Mouse (Mus musculus) NIH3T3 (cell line): ENCODE data around the gene Ccdc69.
A peak's percentile ranks its signal among the peaks of the same experiment; 100 is the strongest.

Experiments
- DNase-seq: peaks from one replicate; pipeline ENCODE4 v3.0.0-alpha.2; 2012; ENCODE audit warnings: low read depth

Gene Ccdc69

GRCm38 (mm10) chr11:55036601-55037000, 41.3 kb downstream of the Ccdc69 start:
- no peak for DNase-seq

DNA sequence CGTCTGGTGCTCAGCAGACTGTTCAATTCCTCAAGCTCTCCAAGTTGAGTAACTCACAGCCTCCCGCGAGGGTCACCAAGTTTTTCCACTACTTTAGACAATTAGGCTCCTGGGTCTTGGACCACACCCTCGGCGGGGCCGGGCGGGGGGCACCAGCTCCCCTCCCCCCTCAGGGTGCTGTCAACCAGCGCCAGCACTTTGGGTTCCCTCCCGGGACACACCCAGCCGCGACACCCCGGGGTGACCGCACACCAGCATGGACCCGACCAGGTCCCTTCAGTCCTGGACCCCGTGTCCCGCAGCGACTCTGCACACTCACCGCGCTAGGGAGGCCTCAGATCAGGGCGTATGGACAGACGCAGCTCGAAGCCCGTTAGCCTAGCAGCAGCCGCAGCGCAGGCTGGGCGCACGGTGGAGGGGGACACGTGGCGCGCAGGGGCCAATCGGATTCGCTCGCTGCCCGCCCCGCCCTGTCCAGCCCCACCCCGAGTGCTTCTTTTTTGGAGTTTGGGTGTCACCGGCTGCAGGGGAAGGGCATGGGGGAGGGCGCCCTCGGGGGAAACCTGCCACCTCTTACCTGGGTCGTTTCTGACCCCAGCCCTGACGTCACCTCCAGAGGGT, 44.8 kb downstream of the Ccdc69 start, which contains the start of gene Anxa6:
Gene Anxa6, minus strand, starts transcription at position 406 of the 621 bp plus-strand sequence.
- peak; percentile 92 for DNase-seq

GRCm38 (mm10) chr11:55032286-55032685, 45.6 kb downstream of the Ccdc69 start:
- peak; percentile 36 for DNase-seq

DNA sequence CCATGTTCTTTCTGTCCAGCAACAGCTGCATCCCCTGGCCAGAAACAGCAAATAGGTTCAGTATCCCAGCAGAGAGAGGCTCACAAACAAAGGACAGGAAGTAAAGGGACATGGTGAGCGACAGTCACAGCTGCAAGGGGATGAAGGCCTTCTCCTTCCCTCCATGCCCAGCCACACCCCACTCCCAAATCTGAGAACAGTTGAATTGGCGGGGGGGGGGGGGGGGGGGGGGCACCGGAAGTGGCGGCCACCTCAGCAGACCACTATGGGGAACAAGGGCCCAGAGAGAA, 46.0 kb downstream of the Ccdc69 start:
- DNase-seq = no peak

GRCm38 (mm10) chr11:55031211-55031990, 46.5 kb downstream of the Ccdc69 start:
- peak; percentile 56 for DNase-seq

- no peak for DNase-seq
Observed at GRCm38 (mm10) chr11:55028509-55028908, 49.4 kb downstream of the Ccdc69 start.

- peak; percentile 79 for DNase-seq
Observed at GRCm38 (mm10) chr11:55027204-55027855, 50.6 kb downstream of the Ccdc69 start.

DNA sequence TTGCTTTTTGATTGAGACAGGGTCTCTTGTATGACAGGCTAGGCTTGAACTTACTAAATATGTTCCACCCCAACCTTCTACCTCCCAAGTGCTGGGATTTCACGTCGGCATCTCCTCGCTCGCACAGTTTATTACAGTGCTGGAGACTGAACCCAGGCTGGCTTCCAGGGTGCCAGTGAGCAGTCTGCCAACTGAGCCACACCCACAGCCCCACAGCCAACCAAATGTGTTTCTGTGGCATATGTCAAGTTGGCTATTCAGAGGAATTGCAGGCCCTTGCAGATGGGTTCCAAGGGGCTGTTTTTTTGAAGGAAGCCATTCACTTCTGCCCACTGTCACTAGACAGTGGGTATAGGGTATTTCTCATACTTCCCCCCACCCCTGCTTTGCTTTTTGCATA, 52.0 kb downstream of the Ccdc69 start:
- DNase-seq = no peak

DNA sequence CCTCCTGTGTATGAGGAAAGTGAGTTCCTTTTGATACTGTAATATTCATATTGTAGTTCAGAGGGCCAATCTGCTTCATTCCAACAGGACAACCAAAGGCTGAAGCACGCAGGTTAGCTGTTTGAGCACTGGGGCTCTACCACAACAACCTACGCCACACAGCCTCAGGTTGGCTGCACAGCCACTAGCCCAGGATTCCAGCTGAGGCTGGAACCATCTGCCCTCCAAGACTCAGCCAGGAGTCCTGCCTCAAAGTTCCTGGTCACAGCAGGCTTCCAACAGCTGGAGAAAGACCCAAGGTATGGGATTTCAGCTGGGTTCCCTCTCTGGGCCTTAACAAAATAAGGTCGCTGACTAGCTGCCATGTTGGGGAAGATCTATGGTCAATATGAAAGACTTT, 54.3 kb downstream of the Ccdc69 start:
- no peak for DNase-seq

GRCm38 (mm10) chr11:55023049-55023564, 54.8 kb downstream of the Ccdc69 start:
- peak; percentile 93 for DNase-seq

DNA sequence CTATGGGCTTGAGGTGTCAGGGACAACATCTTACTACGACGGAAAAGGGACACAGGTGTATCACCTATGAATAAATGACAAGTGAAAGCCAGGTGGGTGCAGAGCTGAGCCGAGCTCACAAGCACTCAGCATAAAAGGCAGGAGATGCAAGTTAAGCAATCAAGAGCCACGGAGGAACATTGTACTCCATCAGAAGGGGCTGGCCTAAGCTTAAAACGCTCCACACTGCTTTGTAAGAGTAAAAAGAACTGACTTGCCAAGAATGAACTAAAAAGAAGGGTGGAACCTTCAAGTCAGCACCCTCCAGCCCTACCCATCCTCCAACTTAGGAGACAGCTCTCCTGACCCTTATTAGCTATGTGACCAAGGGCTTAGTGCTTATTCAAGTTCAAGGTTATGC, 55.4 kb downstream of the Ccdc69 start:
- DNase-seq = no peak

GRCm38 (mm10) chr11:55021859-55022258, 56.1 kb downstream of the Ccdc69 start:
- DNase-seq = peak; percentile 62

DNA sequence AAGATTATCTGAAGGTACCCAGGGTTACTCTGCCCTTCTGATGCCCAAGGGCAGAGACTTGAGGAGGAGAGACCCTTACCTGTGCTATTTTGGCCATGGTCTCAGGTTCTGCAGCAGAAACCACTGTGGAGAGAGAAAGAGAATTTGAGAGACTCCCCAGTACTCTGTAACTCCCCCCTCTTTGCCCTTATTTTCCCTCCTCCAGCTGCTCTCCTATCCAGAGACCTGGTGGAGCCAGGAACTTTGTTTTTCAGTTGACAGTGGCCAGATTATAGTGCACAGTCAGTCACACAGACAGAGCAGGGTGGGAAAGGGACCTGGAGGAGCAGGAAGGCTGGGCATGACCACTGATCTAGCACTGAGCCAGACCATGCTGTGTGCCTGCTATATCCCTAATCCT, 56.5 kb downstream of the Ccdc69 start:
- no peak for DNase-seq

DNA sequence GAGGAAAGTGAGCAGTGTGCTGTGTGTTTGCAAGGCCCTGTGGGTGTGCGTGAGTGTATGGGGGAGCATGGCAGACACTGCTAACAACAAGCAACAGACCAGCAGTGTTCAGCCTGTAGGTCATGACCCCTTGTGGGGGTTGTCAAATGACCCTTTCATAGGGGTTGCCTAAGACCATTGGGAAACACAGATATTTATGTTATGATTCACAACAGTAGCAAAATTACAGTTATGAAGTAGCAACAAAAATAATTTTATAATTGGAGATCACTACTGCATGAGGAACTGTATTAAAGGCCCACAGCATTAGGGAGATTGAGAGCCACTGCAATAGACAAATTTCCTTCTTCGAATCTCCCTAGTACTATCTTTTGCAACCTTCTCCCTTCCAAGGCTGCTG, 58.2 kb downstream of the Ccdc69 start:
- DNase-seq = no peak

GRCm38 (mm10) chr11:55018034-55018433, 59.9 kb downstream of the Ccdc69 start:
- DNase-seq = no peak

GRCm38 (mm10) chr11:55017201-55017600, 60.7 kb downstream of the Ccdc69 start:
- DNase-seq = no peak

GRCm38 (mm10) chr11:55016758-55017157, 61.2 kb downstream of the Ccdc69 start:
- DNase-seq = peak; percentile 74

GRCm38 (mm10) chr11:55015831-55016241, 62.1 kb downstream of the Ccdc69 start:
- DNase-seq = no peak

GRCm38 (mm10) chr11:55015264-55015663, 62.7 kb downstream of the Ccdc69 start:
- no peak for DNase-seq

GRCm38 (mm10) chr11:55013802-55014201, 64.1 kb downstream of the Ccdc69 start:
- no peak for DNase-seq

DNA sequence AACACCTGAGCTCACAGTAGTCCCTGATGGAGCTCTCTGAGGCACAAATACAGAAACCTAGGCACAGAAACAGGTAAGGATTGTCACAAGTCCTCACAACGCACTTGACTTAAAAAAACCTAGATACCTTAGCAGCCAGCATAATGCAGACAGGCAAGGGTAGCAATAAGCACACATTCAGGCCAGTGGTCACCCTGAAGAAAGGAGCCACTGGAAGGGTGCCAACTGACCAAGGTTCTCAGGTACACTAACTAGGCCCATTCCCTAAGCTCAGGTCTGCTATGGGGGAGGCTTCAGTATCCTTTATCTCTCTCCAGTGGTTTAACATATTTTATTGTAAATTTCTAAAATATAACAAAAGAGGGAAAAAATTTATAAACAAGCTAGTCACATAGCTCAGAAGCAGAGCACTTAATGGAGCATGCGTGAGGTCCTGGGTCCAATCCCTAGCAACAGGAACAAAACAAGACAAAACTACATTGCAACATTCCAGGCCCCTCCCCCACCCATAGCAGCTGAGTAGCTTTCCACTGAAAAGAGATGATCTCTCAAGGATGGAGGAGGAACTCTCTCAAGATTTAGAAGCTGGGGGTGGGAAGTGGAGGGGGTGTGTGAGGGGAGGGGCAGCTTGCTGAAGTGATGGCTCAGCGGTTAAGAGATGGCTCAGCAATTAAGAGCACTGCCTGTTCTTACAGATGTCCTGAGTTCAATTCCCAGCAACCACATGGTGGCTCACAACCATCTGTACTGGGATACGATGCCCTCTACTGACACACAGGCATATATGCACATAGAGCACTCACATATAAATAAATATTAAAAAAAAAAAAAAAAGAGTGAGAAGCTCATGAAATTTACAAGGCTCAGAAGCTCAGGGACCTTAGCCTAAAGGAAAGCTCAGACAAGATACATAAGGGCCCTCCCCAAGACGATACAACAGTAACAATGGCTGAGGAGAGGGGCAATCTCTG, 65.1 kb downstream of the Ccdc69 start:
- DNase-seq = peak; percentile 49

- no peak for DNase-seq
Observed at GRCm38 (mm10) chr11:55011440-55011839, 66.5 kb downstream of the Ccdc69 start.
